Mouse (Mus musculus): ENCODE data around the gene Chrng.

Gene Chrng

GRCm38 (mm10) chr1:87252040-87252609 is 47.7 kb downstream of the Chrng start:
- no peak for DNase-seq (ENCODE audit: low spot score in 2 of 2)

- DNase-seq (ENCODE audit: low spot score in 2 of 2) = no peak
Measured at GRCm38 (mm10) chr1:87255173-87255572, 50.7 kb downstream of the Chrng start.

- no peak for DNase-seq (ENCODE audit: low spot score in 2 of 2)
Measured at GRCm38 (mm10) chr1:87257691-87258090, 53.2 kb downstream of the Chrng start.

- DNase-seq (ENCODE audit: low spot score in 2 of 2) = peak in 1 of 2 experiments; percentile 4
Measured at GRCm38 (mm10) chr1:87258484-87258883, 54.0 kb downstream of the Chrng start.

- DNase-seq (ENCODE audit: low spot score in 2 of 2) = no peak
Measured at GRCm38 (mm10) chr1:87259316-87259715, 54.9 kb downstream of the Chrng start.
